Mouse (Mus musculus) lung, embryonic 16.5 days (tissue): ENCODE measurements around the gene Npl. TPM values are rescaled to one million over a fixed set of nuclear protein-coding genes. Genes with fewer than 3 reads are reported as not detected.
A peak's percentile ranks its signal among the peaks of the same experiment; 100 is the strongest.

ENCODE experiments used
- ATAC-seq: fragments of 200-750 bp; cut with Nextera tagmentation; 2 replicates; pipeline ENCODE4 v1.8.0; 2017; ENCODE audit warnings: low read depth, mild to moderate bottlenecking, moderate library complexity
- H3K27ac ChIP-seq: fragments of 300-500 bp; sonication (generic); 2 replicates; pipeline ENCODE4 v1.5.1; 2014; ENCODE audit warnings: mild to moderate bottlenecking, control low read depth, low read length
- H3K27me3 ChIP-seq: fragments of 300-500 bp; sonication (generic); 2 replicates; pipeline ENCODE4 v1.6.1; 2014; ENCODE audit warnings: low read depth, low read length, mixed read lengths; ENCODE audit not compliant: control insufficient read depth, insufficient read depth
- H3K36me3 ChIP-seq: fragments of 300-500 bp; sonication (generic); 2 replicates; pipeline ENCODE4 v1.6.1; 2014; ENCODE audit warnings: low read length; ENCODE audit not compliant: control insufficient read depth, insufficient read depth
- H3K4me1 ChIP-seq: fragments of 300-500 bp; sonication (generic); replicated peaks from 2 replicates; pipeline ENCODE4 v1.6.1; 2014; ENCODE audit warnings: low read length, mixed read lengths; ENCODE audit not compliant: control insufficient read depth, insufficient read depth
- H3K4me2 ChIP-seq: fragments of 300-500 bp; sonication (generic); 2 replicates; pipeline ENCODE4 v1.6.1; 2014; ENCODE audit warnings: low read depth, low read length, control low read depth
- H3K4me3 ChIP-seq: fragments of 300-500 bp; sonication (generic); 2 replicates; pipeline ENCODE4 v1.5.1; 2014; ENCODE audit warnings: mild to moderate bottlenecking, low read length, control low read depth
- H3K9ac ChIP-seq: fragments of 300-500 bp; sonication (generic); 2 replicates; pipeline ENCODE4 v1.6.1; 2014; ENCODE audit warnings: low read length, control low read depth
- H3K9me3 ChIP-seq: fragments of 300-500 bp; sonication (generic); 2 replicates; pipeline ENCODE4 v1.6.1; 2016; ENCODE audit warnings: low read length; ENCODE audit not compliant: control insufficient read depth
- WGBS: fragments of 180-500 bp; shearing (Covaris S2); extraction: QIAGEN DNeasy Blood & Tissue Kit; methylation state at CpG from one replicate; pipeline ENCODE4 v1.1.7; 2014; 5-methylcytosine and 5-hydroxymethylcytosine counted together
- polyA plus RNA-seq: library from polyadenylated mRNA; unstranded; fragments of >200 nt; fragmentation: Nextera tagmentation; extraction: Ambion mirVana; gene quantifications from 2 replicates; pipeline ENCODE4 v1.2.1, GENCODE M21; 2015

Gene Npl
- polyA plus RNA-seq, 1 experiment from 2014 or later: 7.0 TPM

DNA sequence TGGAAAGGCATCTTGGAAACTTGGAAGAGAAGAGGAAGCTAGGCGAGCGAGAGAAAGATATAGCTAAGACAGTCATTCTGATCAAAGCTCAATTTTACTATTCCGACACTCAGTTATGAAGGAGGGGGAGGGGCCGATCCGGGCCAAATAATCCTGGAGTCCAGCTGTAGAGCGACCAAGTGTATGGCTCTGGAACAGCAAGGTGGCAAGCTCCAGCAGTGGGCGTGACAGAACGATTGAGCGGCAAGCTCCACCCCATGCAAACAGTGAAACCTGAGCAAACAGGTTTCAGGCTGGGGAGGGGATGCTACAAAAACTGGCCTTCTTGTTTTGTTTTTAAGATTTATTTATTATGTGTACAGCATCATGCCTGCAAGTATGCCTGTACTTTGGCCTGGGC, 49.8 kb downstream of the Npl start:
- 73% methylated on average over 9 of the region's 9 CpGs for WGBS
- ATAC-seq: no peak
- no peak overlapping the region for H3K4me2 ChIP-seq

DNA sequence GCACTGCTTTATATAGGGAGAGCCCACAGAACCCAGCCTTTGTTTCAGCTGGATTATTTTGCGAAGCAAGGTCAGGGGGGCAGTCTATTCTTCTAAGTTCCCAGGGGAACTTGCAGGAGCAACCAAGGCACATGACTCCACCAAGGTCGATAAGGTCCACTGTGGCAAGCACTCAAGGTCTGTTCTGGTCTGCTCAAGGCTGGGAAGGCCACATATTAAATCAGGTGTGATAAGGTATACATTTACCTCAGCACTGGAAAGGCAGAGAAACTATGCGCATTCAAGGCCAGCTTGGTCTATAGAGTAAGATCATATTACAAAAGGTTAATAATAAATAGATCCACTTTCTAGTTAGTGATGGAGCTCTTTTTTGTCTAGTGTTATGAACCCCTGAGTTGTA, 53.8 kb downstream of the Npl start:
- H3K36me3 ChIP-seq: no peaks in the 10 kb centered on the region
- no peak for ATAC-seq
- H3K9ac ChIP-seq: no peak overlapping the region
- no peaks in the 10 kb centered on the region for H3K4me1 ChIP-seq
- no peaks in the 10 kb centered on the region for H3K9me3 ChIP-seq
- no peak overlapping the region for H3K4me2 ChIP-seq
- 57% methylated on average over 3 of the region's 3 CpGs for WGBS
- H3K27me3 ChIP-seq: no peaks in the 10 kb centered on the region
- H3K27ac ChIP-seq: no peak overlapping the region
- H3K4me3 ChIP-seq: no peak overlapping the region

More for the DNA sequence above, 49.8 kb downstream of the Npl start:
- H3K9me3 ChIP-seq: no peaks in the 10 kb centered on the region
- no peak overlapping the region for H3K27ac ChIP-seq
- no peaks in the 10 kb centered on the region for H3K36me3 ChIP-seq
- H3K27me3 ChIP-seq: no peaks in the 10 kb centered on the region
- no peak overlapping the region for H3K4me3 ChIP-seq
- no peaks in the 10 kb centered on the region for H3K4me1 ChIP-seq
- no peak overlapping the region for H3K9ac ChIP-seq

GRCm38 (mm10) chr1:153493931-153494330, 55.9 kb downstream of the Npl start:
- Histone ChIP-seq H3K27ac (no peak overlapping the region), H3K9ac (no peak overlapping the region), H3K4me3 (no peak overlapping the region), H3K36me3 (no peaks in the 10 kb centered on the region), H3K27me3 (no peaks in the 10 kb centered on the region), H3K4me2 (no peak overlapping the region), H3K9me3 (no peaks in the 10 kb centered on the region), H3K4me1 (no peaks in the 10 kb centered on the region)
- no peak for ATAC-seq
- 32% methylated on average over 6 of the region's 6 CpGs for WGBS

DNA sequence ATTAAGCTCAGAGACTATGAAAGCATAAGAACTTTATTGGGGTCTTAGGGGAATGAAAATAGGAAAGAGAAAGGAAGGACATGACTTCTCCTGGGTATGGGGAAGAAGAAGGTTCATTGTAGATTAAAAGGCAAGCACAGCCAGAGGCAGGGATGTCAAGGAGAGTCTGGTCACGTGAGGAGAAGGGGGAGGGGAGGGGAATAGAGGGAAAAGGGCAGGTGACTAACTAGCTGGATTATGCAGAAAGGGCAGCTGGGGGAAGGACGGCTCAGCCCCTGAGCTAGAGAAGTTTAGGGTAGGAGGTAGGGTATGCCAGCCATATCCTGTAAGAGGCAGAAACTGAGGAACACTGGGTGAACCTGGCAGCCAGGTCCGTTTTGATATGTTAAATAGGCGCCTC, 56.5 kb downstream of the Npl start:
- no peaks in the 10 kb centered on the region for H3K27me3 ChIP-seq
- 19% methylated on average over 4 of the region's 4 CpGs for WGBS
- H3K4me2 ChIP-seq: no peak overlapping the region
- H3K9ac ChIP-seq: no peak overlapping the region
- ATAC-seq: no peak
- no peaks in the 10 kb centered on the region for H3K9me3 ChIP-seq
- no peaks in the 10 kb centered on the region for H3K36me3 ChIP-seq
- no peak overlapping the region for H3K4me3 ChIP-seq
- H3K4me1 ChIP-seq: no peaks in the 10 kb centered on the region
- H3K27ac ChIP-seq: no peak overlapping the region

DNA sequence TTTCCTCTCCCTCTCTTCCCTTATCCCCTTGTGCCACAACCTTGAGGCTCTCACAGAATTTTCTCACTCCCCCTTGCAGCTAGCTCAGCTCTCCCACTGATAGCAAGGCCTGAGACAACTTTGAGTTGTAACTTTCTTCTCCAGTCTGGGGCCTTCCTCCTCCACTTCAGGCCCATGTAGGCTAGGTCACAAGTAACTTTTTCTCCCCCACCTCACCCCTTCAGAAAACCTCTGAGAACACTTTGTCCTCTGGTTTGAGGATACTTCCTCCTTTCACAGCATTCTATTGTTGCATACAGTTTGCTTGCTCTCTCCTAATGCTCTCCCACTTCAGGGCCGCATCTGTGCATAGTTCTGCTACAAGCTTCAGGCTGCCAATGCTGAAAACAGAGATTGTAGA, 58.0 kb downstream of the Npl start:
- Histone ChIP-seq H3K36me3 (no peaks in the 10 kb centered on the region), H3K27me3 (no peaks in the 10 kb centered on the region), H3K27ac (no peak overlapping the region), H3K4me1 (no peaks in the 10 kb centered on the region), H3K9me3 (no peaks in the 10 kb centered on the region), H3K4me2 (no peak overlapping the region), H3K9ac (no peak overlapping the region), H3K4me3 (no peak overlapping the region)
- no peak for ATAC-seq
- 85% methylated on average over 1 of the region's 1 CpGs for WGBS

GRCm38 (mm10) chr1:153491345-153491744, 58.5 kb downstream of the Npl start:
- Histone ChIP-seq H3K4me3 (no peak overlapping the region), H3K27me3 (no peaks in the 10 kb centered on the region), H3K36me3 (no peaks in the 10 kb centered on the region), H3K9me3 (no peaks in the 10 kb centered on the region), H3K27ac (no peak overlapping the region), H3K4me2 (no peak overlapping the region), H3K9ac (no peak overlapping the region), H3K4me1 (no peaks in the 10 kb centered on the region)
- no peak for ATAC-seq
- WGBS: 86% methylated on average over 2 of the region's 2 CpGs

DNA sequence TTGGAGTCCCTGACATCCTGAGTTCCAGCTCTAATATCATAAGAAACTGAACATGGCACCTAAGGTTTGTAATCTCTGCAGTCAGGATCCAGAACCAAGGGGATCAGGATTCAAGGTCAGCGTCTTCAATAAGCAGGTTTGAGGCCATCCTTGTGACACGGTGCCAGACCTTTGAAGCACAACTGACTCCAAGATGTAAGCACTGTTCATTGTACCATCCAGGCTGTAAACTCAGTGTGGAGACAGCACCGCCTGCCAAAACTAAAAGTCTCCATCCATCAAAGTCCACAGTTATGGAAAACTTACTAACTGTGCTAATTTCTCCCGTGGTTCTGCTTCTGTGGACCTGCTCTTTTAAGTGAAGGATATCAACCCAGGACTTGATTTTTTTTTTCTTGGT, 59.9 kb downstream of the Npl start:
- WGBS: 81% methylated on average over 4 of the region's 4 CpGs
- H3K27ac ChIP-seq: no peak overlapping the region
- H3K9me3 ChIP-seq: no peaks in the 10 kb centered on the region
- H3K4me3 ChIP-seq: no peak overlapping the region
- no peak for ATAC-seq
- peaks cover 9% of the 10 kb centered on the region for H3K4me1 ChIP-seq
- no peaks in the 10 kb centered on the region for H3K36me3 ChIP-seq
- H3K9ac ChIP-seq: no peak overlapping the region
- H3K4me2 ChIP-seq: no peak overlapping the region
- no peaks in the 10 kb centered on the region for H3K27me3 ChIP-seq

DNA sequence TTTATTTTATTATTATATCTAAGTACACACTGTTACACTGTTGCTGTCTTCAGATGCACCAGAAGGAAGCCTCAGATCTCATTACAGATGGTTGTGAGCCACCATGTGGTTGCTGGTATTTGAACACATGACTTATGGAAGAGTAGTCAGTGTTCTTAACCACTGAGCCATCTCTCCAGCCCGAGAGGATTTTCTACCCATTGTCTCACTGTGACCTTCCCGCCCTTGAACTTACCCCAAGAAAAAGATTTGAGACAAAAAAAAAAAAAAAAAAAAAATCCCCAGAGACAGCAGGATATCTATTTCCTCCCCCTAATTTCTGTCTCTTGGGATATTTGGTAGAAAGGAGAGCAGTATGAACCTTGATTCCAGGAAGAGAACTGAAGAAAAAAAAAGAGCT, 60.3 kb downstream of the Npl start:
- WGBS: 61% methylated on average over 2 of the region's 2 CpGs
- Histone ChIP-seq H3K4me1 (peaks cover 13% of the 10 kb centered on the region), H3K4me2 (no peak overlapping the region), H3K9ac (no peak overlapping the region), H3K27ac (no peak overlapping the region), H3K9me3 (no peaks in the 10 kb centered on the region), H3K36me3 (no peaks in the 10 kb centered on the region), H3K4me3 (no peak overlapping the region), H3K27me3 (no peaks in the 10 kb centered on the region)
- ATAC-seq: no peak

GRCm38 (mm10) chr1:153489132-153489531, 60.7 kb downstream of the Npl start:
- Histone ChIP-seq H3K9ac (no peak overlapping the region), H3K27me3 (no peaks in the 10 kb centered on the region), H3K4me3 (no peak overlapping the region), H3K4me2 (no peak overlapping the region), H3K4me1 (peaks cover 16% of the 10 kb centered on the region), H3K36me3 (no peaks in the 10 kb centered on the region), H3K9me3 (no peaks in the 10 kb centered on the region), H3K27ac (no peak overlapping the region)
- 49% methylated on average over 7 of the region's 7 CpGs for WGBS
- no peak for ATAC-seq

DNA sequence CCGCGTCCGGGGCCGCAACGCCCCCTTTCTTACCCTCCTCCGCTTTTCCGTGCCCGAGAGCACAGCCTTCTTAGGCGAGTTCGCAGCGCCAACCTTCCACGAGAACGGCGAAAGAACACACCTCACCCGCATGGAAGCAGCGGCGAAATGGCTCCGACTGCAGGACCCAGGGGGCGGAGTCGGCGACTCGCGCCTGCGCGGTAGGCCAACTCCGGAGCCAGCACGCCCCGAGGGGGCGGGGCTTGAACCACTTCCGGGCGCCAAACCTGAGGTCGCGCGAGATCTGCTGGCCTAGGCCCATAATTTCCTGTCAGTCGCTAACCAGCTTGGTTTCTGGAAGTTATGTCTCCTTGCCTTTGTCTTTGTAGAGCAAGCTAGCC, 62.4 kb downstream of the Npl start, which contains the start of gene Dhx9:
Dhx9 (minus strand) TSS at position 161 of the 380 bp plus-strand sequence.
- peak; percentile 93 for ATAC-seq
- Histone ChIP-seq H3K4me3 (peak within 1 kb of the TSS; percentile 100), H3K36me3 (peaks cover 4% of the 10 kb centered on the region; the same call in 1 of the 2 replicates), H3K9ac (peak within 1 kb of the TSS; percentile 99), H3K27me3 (no peaks in the 10 kb centered on the region), H3K4me1 (peaks cover 22% of the 10 kb centered on the region), H3K4me2 (peak within 1 kb of the TSS; percentile 86), H3K27ac (peak within 1 kb of the TSS; percentile 85), H3K9me3 (no peaks in the 10 kb centered on the region)
- 0% methylated on average over 31 of the region's 35 CpGs for WGBS
